Mouse (Mus musculus): ENCODE measurements at regions not wholly inside any gene's neighbourhood (a gene's known extent, or its start where the extent isn't known, plus 50 kb on each side); places are given as distances from the start of the nearest gene placed in this dataset.
A peak's percentile ranks its signal among the peaks of the same experiment; 100 is the strongest.

GRCm38 (mm10) chrX:22898698-22899051, 466.2 kb downstream of the Klhl13 start:
- DNase-seq (ENCODE audit: extremely low spot score, low spot score): no peak

- no peak for DNase-seq (ENCODE audit: extremely low spot score, low spot score)
These were observed 466.7 kb downstream of the Klhl13 start for GRCm38 (mm10) chrX:22898048-22898697.

GRCm38 (mm10) chrX:22869791-22870190, 495.1 kb downstream of the Klhl13 start:
- DNase-seq (ENCODE audit: extremely low spot score, low spot score): no peak

GRCm38 (mm10) chrX:22849522-22850495, 515.1 kb downstream of the Klhl13 start:
- DNase-seq (ENCODE audit: extremely low spot score, low spot score): peak; percentile 11

- no peak for DNase-seq (ENCODE audit: extremely low spot score, low spot score)
These were observed 516.1 kb downstream of the Klhl13 start for GRCm38 (mm10) chrX:22848778-22849177.

GRCm38 (mm10) chrX:22833226-22833625, 531.7 kb downstream of the Klhl13 start:
- no peak for DNase-seq (ENCODE audit: extremely low spot score, low spot score)

DNA sequence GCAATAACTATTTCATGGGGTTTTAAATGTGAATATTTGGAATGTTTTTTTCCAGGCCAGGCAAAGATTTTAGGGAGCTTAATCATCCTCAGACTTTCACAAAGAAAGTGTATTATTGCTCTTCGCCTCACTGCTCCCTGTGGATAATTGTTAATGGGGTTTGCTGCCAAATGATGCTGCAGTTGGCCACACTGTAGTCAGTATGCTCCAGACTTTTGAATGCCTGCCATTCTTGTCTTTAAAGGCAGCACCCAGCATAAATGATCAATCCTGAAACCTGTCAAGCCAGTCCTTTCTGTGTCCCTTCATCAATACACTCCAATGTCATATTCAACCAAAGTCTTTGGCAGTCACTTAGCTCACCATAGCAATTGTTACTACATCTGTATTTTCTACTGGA, 559.7 kb downstream of the Klhl13 start:
- DNase-seq (ENCODE audit: extremely low spot score, low spot score): no peak

GRCm38 (mm10) chrX:22769971-22770530, 594.8 kb downstream of the Klhl13 start:
- DNase-seq (ENCODE audit: extremely low spot score, low spot score): no peak

GRCm38 (mm10) chrX:22739235-22739634, 625.6 kb downstream of the Klhl13 start:
- no peak for DNase-seq (ENCODE audit: extremely low spot score, low spot score)

- no peak for DNase-seq (ENCODE audit: extremely low spot score, low spot score)
These were observed 666.7 kb downstream of the Klhl13 start for GRCm38 (mm10) chrX:22698179-22698578.

GRCm38 (mm10) chrX:22657722-22658342, 707.0 kb downstream of the Klhl13 start:
- DNase-seq (ENCODE audit: extremely low spot score, low spot score): no peak

Data from neural tube, embryonic 10.5 days (tissue).